Mouse (Mus musculus) induced T-regulatory cell, adult 2 months (primary cell): ENCODE data around the gene Gnb3.
A peak's percentile ranks its signal among the peaks of the same experiment; 100 is the strongest.
"Not testable (repeated sequence)": the region's sequence is repeated elsewhere in the genome, so short reads cannot be mapped to it uniquely, and the experiment has no call there.

ENCODE experiments used
- DNase-seq: peaks from one replicate; pipeline ENCODE4 v3.0.0-alpha.2; 2012; ENCODE audit warnings: low read depth

Gnb3 gene

DNA sequence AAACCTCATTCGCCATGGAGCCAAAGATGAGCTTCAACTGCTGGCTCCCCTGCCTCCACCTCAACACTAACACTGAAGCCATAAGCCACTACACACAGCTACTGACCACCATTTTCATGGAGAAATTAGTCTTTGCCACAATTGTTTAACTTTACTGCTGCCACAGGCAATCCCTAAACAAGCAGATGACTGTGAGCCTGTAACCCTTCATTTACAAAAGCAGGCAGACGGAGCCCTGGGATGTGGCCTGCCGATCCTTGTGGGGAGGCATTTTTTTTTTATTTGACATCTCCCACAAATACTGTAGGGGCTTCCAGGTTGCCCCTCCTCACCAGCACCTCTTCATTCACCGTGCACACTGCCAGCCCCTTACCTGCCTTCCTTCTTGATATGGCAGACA, 23.5 kb downstream of the Gnb3 start:
- DNase-seq = no peak

GRCm38 (mm10) chr6:124814858-124815774, 25.0 kb downstream of the Gnb3 start:
- no peak for DNase-seq

- DNase-seq = no peak
Observed at GRCm38 (mm10) chr6:124814448-124814847, 25.6 kb downstream of the Gnb3 start.

GRCm38 (mm10) chr6:124813933-124814332, 26.1 kb downstream of the Gnb3 start, which contains the start of gene Tpi1:
TSS of gene Tpi1 (minus strand) at chr6:124814296.
- DNase-seq = peak; percentile 90

- peak; percentile 81 for DNase-seq
Observed at GRCm38 (mm10) chr6:124813496-124813895, 26.6 kb downstream of the Gnb3 start.

DNA sequence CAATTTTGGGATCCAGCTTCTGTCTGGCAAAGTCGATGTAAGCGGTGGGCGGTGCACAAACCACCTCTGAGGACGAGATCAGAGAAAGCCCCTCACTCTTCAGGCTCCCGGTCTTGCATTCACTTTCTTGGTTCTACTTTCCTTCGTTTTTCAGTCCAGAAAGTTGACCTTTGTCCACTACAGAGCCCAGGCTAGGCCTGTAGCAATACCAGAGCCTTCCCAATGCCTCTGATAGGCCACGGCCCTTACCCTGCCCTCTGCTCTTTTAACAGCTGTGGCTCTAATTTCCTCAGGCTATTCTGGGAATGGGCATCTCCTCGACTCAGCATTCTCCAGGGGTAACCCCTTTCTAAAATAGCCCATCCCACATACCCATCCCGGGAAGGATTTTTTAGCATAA, 27.2 kb downstream of the Gnb3 start:
- no peak for DNase-seq

- no peak for DNase-seq
Observed at GRCm38 (mm10) chr6:124811701-124812560, 28.1 kb downstream of the Gnb3 start.

DNA sequence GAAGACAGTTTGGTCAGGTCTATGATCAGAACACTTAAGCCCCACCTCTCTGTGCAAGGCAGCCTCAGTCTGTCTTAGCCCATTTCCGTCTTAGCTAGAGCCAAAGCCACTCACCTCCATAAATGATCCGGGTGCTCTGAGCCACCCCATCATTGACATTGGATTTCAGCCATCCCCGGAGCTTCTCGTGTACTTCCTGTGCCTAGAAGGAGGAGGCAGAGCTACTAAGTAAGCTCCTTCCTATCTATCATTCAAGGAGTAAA, 28.7 kb downstream of the Gnb3 start:
- DNase-seq = no peak

- not testable (repeated sequence) for DNase-seq
Observed at GRCm38 (mm10) chr6:124810566-124811402, 29.3 kb downstream of the Gnb3 start.

DNA sequence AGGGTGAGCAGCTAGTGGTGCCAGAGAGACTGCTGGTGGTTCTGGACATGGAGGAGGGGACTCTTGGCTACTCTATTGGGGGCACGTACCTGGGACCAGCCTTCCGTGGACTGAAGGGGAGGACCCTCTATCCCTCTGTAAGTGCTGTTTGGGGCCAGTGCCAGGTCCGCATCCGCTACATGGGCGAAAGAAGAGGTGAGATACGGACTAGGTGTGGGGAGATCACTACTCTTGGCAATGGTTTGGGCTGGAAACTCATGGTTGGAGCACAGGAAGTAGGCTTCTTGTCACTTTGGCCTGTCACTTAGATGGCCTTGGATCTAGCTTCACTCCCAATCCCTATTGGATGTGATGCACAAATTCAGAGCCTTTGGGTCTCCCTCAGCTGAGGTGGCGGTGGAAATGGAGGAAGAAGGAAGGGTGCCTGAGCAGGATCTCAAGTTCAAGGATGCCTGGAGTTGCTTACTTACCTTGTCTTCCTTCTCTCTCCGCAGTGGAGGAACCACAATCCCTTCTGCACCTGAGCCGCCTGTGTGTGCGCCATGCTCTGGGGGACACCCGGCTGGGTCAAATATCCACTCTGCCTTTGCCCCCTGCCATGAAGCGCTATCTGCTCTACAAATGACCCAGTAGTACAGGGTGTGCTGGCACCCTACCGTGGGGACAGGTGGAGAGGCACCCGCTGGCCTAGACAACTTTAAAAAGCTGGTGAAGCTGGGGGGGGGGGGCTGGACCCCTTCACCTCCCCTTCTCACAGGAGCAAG, 30.1 kb downstream of the Gnb3 start:
- no peak for DNase-seq

- peak; percentile 75 for DNase-seq
Observed at GRCm38 (mm10) chr6:124809052-124809774, 30.9 kb downstream of the Gnb3 start.

- peak; percentile 57 for DNase-seq
Observed at GRCm38 (mm10) chr6:124808358-124809012, 31.6 kb downstream of the Gnb3 start, which contains the start of gene Spsb2. TSS of gene Spsb2 (plus strand) at chr6:124808661.

GRCm38 (mm10) chr6:124807986-124808357, 32.1 kb downstream of the Gnb3 start:
- no peak for DNase-seq

GRCm38 (mm10) chr6:124807366-124807765, 32.7 kb downstream of the Gnb3 start:
- no peak for DNase-seq

- DNase-seq = no peak
Observed at GRCm38 (mm10) chr6:124806446-124807140, 33.5 kb downstream of the Gnb3 start.

DNA sequence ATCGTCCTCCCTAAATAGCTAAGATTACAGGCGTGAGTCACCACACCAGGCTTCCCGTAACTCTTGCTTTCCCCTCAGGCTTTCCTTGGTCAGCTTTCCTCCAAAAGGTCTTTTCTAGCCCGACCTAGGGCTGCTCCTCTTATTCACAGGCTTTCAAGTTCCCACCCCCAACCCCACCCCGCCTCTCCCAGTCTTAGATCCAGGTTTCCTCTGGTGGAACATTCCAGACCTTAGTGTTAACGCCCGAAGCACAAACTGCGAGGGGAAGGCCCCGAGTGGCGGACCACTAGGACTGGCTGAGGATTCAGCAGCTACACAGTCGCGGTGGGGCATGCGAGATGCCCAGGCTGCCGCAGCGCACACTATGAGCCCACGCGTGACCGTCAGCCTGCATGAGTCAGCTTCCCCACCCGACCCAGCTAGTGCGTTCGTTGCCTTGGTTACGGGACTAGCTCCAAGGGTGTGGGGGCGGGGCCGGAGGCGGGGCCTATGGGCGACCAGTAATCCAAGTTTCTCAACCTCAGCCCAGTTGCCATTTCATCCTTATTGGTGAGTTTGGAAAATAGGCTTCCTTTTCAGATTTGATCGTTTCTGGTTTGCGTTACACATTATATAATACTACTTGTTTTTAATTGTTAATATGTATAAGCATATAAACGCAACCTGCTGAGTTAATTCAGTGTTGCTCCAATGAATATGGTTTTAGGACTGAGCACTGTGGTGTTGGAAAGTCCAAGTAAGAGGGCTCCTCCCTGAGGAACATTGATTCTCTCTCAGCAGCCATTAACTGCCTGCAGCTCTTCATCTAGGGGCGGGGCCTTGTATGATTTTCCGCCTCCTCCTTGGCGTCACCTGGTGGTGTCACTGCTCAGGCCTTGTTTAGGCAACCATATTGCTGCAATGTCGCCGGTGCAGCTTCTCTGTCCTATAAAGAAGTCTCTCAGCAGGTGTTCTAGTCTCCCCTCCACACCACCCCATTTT, 34.4 kb downstream of the Gnb3 start:
- peak; percentile 93 for DNase-seq

DNA sequence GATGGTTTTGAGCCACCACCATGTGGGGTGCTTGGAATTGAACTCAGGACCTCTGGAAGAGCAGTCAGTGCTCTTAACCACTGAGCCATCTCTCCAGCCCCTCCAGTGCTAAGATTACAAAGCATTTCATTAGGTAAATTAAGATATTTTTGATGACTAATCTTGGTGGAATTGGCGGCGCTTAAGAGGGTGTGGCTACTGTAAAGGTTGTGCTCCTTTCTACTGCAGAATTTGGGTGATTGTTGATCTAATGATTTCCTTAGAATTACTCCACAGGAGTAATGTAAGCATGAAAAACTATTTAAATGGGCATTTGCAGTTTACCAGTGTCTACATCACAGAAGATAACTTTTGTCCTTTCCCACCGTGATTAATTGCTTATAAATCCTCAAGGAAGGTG, 35.7 kb downstream of the Gnb3 start:
- DNase-seq = no peak

DNA sequence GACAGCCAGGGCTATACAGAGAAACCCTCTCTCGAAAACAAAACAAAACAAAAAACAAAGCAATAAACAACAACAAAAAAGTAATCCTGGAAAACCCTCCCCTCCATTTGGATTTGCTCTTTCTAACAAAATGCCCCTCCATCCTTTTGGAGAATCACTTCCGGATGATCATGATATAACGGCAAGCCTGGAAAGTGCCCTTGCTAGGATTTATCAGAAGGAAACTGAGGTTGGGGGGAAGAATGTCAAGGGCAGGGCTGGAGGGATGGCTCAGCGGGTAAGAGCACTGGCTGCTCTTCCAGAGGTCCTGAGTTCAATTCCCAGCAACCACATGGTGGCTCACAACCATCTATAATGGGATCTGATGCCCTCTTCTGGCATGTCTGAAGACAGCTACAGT, 36.4 kb downstream of the Gnb3 start:
- DNase-seq = not testable (repeated sequence)
